In genomic region chr4:59034918-59035785, GRCm38 (mm10) we compare ENCODE assay signal across 8 mouse cellular contexts. TPM values are rescaled to one million over a fixed set of nuclear protein-coding genes. Genes with fewer than 3 reads are reported as not detected.
A peak's percentile ranks its signal among the peaks of the same experiment; 100 is the strongest.
DNase-seq lines count a peak whose midpoint lies in the region; ATAC-seq and TF ChIP-seq lines count a peak whose summit lies in the region.

Gng10 (plus strand) TSS chr4:59035088.

- H3K4me2 ChIP-seq in hindbrain, embryonic 15.5 days: peak within 1 kb of the TSS; percentile 58

- peaks cover 13% of the 10 kb centered on the region for H3K4me1 ChIP-seq in hindbrain, embryonic 15.5 days (replicated peaks)

- H3K4me3 ChIP-seq in gastrocnemius, adult 2 months: peak within 1 kb of the TSS; percentile 87
- peak within 1 kb of the TSS; percentile 73 for H3K4me3 ChIP-seq in hindbrain, embryonic 15.5 days

- peaks cover 14% of the 10 kb centered on the region for H3K36me3 ChIP-seq in hindbrain, embryonic 15.5 days

- intact Hi-C loops in gastrocnemius, adult 2 months (cut with DNase I): loop anchor here (1.0 to 5.0 kb wide), 2 partner anchors 33 to 50 kb away; partner anchors contain the start of gene Gm20503

- DNase-seq in adipocyte (ENCODE audit: low spot score): peak; percentile 69
- peak; percentile 80 for DNase-seq in gastrocnemius, adult 2 months
- DNase-seq in left cerebral cortex, adult 18-20 months (ENCODE audit: low spot score in 2 of 2): peak; percentile 48 to 74
- DNase-seq in lung, postnatal 4 days: peak; percentile 77 to 83
- DNase-seq in retina, postnatal 7 days (ENCODE audit: low read depth, low spot score): peak; percentile 37
- DNase-seq in urinary bladder, adult 2 months (ENCODE audit: low spot score): peak; percentile 59

- ATAC-seq in common myeloid progenitor, adult 5-6 weeks (replicated peaks; ENCODE audit: low read depth, poor library complexity, severe bottlenecking): peak; percentile 46
- peak; percentile 91 for ATAC-seq in hindbrain, embryonic 15.5 days (ENCODE audit: low FRiP score, low read depth)

- no peaks in the 10 kb centered on the region for H3K9me3 ChIP-seq in hindbrain, embryonic 15.5 days

- H3K9ac ChIP-seq in hindbrain, embryonic 15.5 days: peak within 1 kb of the TSS; percentile 89

- TF ChIP-seq CTCF in gastrocnemius, adult 2 months (IDR thresholded peaks at IDR 0.05): peak; percentile 39

- no peaks in the 10 kb centered on the region for H3K27me3 ChIP-seq in hindbrain, embryonic 15.5 days

- WGBS in hindbrain, embryonic 15.5 days: 17% methylated on average over 76 of the region's 76 CpGs

- H3K27ac ChIP-seq in gastrocnemius, adult 2 months: peak within 1 kb of the TSS; percentile 84
- peak within 1 kb of the TSS; percentile 94 for H3K27ac ChIP-seq in hindbrain, embryonic 15.5 days (replicated peaks)

RNA-seq across cellular contexts. Expression of gene Gng10, which starts in this region (rescaled TPM):
- total RNA-seq in common myeloid progenitor, adult 5-6 weeks (2017): 89.5 and 114 TPM in 2 replicates
- total RNA-seq in gastrocnemius, adult 2 months (2021): 1 to 10 TPM; 5.2 to 6.7 TPM
- 167 and 182 TPM in 2 replicates for polyA plus RNA-seq in hindbrain, embryonic 15.5 days (2015; fragmentation: Nextera tagmentation; extraction: Ambion mirVana)
- total RNA-seq in left cerebral cortex, adult 18-20 months (2021): 10 to 100 TPM; 63.3 to 64.8 TPM
- 46.3 and 49.5 TPM in 2 replicates for polyA plus RNA-seq in urinary bladder, adult 2 months (2012; rRNA removed)

Comparison
In these comparisons a context has a peak if more than half of its experiments do, and no peak if none do; other contexts are left out.
1. Peak in every context shown above with its lines: DNase-seq, ATAC-seq, H3K4me3 ChIP-seq and H3K27ac ChIP-seq.
2. RNA of gene Gng10 (total RNA-seq): 89.5 to 114 TPM in common myeloid progenitor, adult 5-6 weeks and 63.3 to 64.8 TPM in left cerebral cortex, adult 18-20 months; 5.2 to 6.7 TPM in gastrocnemius, adult 2 months; every median in the first group is over 4 times any median in the second.